Mouse (Mus musculus): ENCODE data around the gene Ralgapa1.

GRCm38 (mm10) chr12:55568466-55568865 lies 252.5 kb downstream of the Ralgapa1 start:
- TF ChIP-seq POLR2A (IDR thresholded peaks at IDR 0.05; ENCODE audit: low read depth, low read length), result no peak
- no peak for TF ChIP-seq CTCF (IDR thresholded peaks at IDR 0.05; ENCODE audit: extremely low read depth, insufficient read depth, insufficient read length, insufficient replicate concordance)

Data from spleen, adult 2 months (tissue).